In the genomic region with DNA sequence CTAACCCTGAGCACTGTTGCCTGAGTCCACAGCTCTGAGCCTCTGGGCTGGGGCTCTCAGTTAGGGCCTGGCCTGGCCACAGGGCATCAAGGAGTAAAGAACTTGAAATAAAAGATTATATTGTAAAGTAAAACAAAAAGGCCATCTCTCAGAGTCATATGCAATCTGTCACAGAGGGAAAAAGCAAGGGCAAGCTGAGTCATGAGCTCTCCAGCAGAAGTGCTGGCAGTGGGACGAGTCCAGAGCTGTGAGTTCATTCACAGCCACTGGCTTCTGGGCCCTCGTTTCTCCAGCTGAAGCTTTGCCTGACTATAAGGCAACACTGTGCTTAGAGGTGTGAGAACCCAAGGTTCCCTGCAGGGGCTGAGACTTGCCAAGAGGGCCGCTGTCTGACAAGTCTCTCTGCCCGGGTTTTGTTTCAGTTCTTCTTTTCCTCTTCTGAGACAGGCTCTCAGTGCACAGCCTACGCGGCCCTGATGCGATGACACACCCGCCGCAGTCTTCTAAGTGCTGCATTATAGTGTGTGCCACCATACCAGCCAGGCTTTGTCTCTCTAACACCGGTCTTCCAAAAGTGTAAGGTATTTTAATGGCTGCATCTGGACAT, we compare ENCODE assay signal across 22 mouse cellular contexts. TPM values are rescaled to one million over a fixed set of nuclear protein-coding genes. Genes with fewer than 3 reads are reported as not detected.
DNase-seq lines count a peak whose midpoint lies in the region; ATAC-seq lines count a peak whose summit lies in the region.
"Had no signal": no experiment of that assay in that cellular context is flagged by ENCODE, and none has a peak within 500 bp of the region (broad histone marks: within the 10 kb centered on the region; RNA-seq: fewer than 3 reads in every experiment).

No protein-coding gene starts in this region.

- 0 out of 2 replicates have a peak, but pooled peaks have one; percentile 50 for ATAC-seq in common myeloid progenitor, adult 5-6 weeks (replicated peaks; ENCODE audit: low read depth, poor library complexity, severe bottlenecking)
- ATAC-seq: forebrain, embryonic 15.5 days; inflammation-experienced regulatory T-cells, adult 6 months; midbrain, embryonic 16.5 days; Patski had no signal

- peak; percentile 61 to 81 for DNase-seq in adrenal gland, adult (ENCODE audit: inconsistent age in 2 of 2, low spot score in 1 of 2)
- no peak for DNase-seq in adrenal gland, postnatal 4 days (ENCODE audit: low spot score in 2 of 2)
- peak; percentile 40 to 42 for DNase-seq in spleen, postnatal 36 days (ENCODE audit: low spot score in 2 of 2)
- DNase-seq in spleen, adult 12 weeks (ENCODE audit: low spot score) = no peak
- DNase-seq in telencephalon, adult 2 months (ENCODE audit: low read depth, low spot score) = peak; percentile 15
- DNase-seq in kidney, postnatal 4 days = no peak
- DNase-seq in ovary, adult 18-20 months (ENCODE audit: low spot score) = no peak
- DNase-seq: cerebellum, adult 8-10 months; heart, postnatal 4 days; kidney, adult 18-20 months; layer of hippocampus, adult 9-11 months; lung, adult 18-20 months; lung, postnatal 14 days; thymus, postnatal 25 days had no signal

RNA-seq across cellular contexts. Expression of gene Bmp8a, which starts 10.3 kb away (rescaled TPM):
- total RNA-seq in adrenal gland, postnatal 4 days (2021) = not detected
- total RNA-seq in common myeloid progenitor, adult 5-6 weeks (2017) = not detected in 2 replicates
- total RNA-seq: gastrocnemius, postnatal 4 days; left cerebral cortex, adult 8-10 months; liver, adult 2 months had no signal

RNA-seq across cellular contexts. Expression of gene Oxct2a, which starts 29.9 kb away (rescaled TPM):
- total RNA-seq in adrenal gland, postnatal 4 days (2021) = not detected
- not detected in 2 replicates for total RNA-seq in common myeloid progenitor, adult 5-6 weeks (2017)
- total RNA-seq: gastrocnemius, postnatal 4 days; heart, postnatal 4 days; liver, adult 2 months had no signal

Comparison
In these comparisons a context has a peak if more than half of its experiments do, and no peak if none do; other contexts are left out.
1. DNase-seq: peak in adrenal gland, adult (2 of 2), spleen, postnatal 36 days (2 of 2) and telencephalon, adult 2 months (single experiment); none in adrenal gland, postnatal 4 days (0 of 2), spleen, adult 12 weeks (single experiment), kidney, postnatal 4 days (0 of 2) and ovary, adult 18-20 months (single experiment).